Mouse (Mus musculus): ENCODE measurements at regions not wholly inside any gene's neighbourhood (a gene's known extent, or its start where the extent isn't known, plus 50 kb on each side); places are given as distances from the start of the nearest gene placed in this dataset.

- Histone ChIP-seq H3K4me1 (ENCODE audit: control insufficient read depth, low read depth, low read length) (no peaks in the 10 kb centered on the region), H3K9ac (ENCODE audit: low read depth, low read length) (no peak overlapping the region), H3K27ac (ENCODE audit: low read length) (no peak overlapping the region), H3K36me3 (ENCODE audit: control insufficient read depth, insufficient read depth) (no peaks in the 10 kb centered on the region), H3K4me2 (ENCODE audit: low read depth, low read length) (no peak overlapping the region), H3K27me3 (ENCODE audit: control insufficient read depth, insufficient read depth, low read depth, low read length) (no peaks in the 10 kb centered on the region), H3K9me3 (replicated peaks; ENCODE audit: control insufficient read depth, low read length) (no peaks in the 10 kb centered on the region), H3K4me3 (ENCODE audit: low read depth, low read length) (no peak overlapping the region)
- WGBS (ENCODE audit: insufficient replicate concordance): 70% methylated on average over 11 of the region's 11 CpGs
- ATAC-seq (ENCODE audit: low read depth): no peak
Observed at GRCm38 (mm10) chr13:47298010-47298409, 175.6 kb downstream of the Rnf144b start.

- no peak for ATAC-seq (ENCODE audit: low read depth)
- Histone ChIP-seq H3K4me1 (ENCODE audit: control insufficient read depth, low read depth, low read length) (no peaks in the 10 kb centered on the region), H3K27ac (ENCODE audit: low read length) (no peak overlapping the region), H3K4me3 (ENCODE audit: low read depth, low read length) (no peak overlapping the region), H3K36me3 (ENCODE audit: control insufficient read depth, insufficient read depth) (no peaks in the 10 kb centered on the region), H3K27me3 (ENCODE audit: control insufficient read depth, insufficient read depth, low read depth, low read length) (no peaks in the 10 kb centered on the region), H3K4me2 (ENCODE audit: low read depth, low read length) (no peak overlapping the region), H3K9ac (ENCODE audit: low read depth, low read length) (no peak overlapping the region), H3K9me3 (replicated peaks; ENCODE audit: control insufficient read depth, low read length) (no peaks in the 10 kb centered on the region)
- 51% methylated on average over 2 of the region's 2 CpGs for WGBS (ENCODE audit: insufficient replicate concordance)
Observed at GRCm38 (mm10) chr13:47300486-47300885, 178.0 kb downstream of the Rnf144b start.

GRCm38 (mm10) chr13:47301070-47301469 is 178.6 kb downstream of the Rnf144b start:
- H3K4me3 ChIP-seq (ENCODE audit: low read depth, low read length): no peak overlapping the region
- 41% methylated on average over 3 of the region's 3 CpGs for WGBS (ENCODE audit: insufficient replicate concordance)
- H3K9me3 ChIP-seq (replicated peaks; ENCODE audit: control insufficient read depth, low read length): no peaks in the 10 kb centered on the region
- no peak overlapping the region for H3K27ac ChIP-seq (ENCODE audit: low read length)
- H3K36me3 ChIP-seq (ENCODE audit: control insufficient read depth, insufficient read depth): no peaks in the 10 kb centered on the region
- no peak overlapping the region for H3K4me2 ChIP-seq (ENCODE audit: low read depth, low read length)
- H3K9ac ChIP-seq (ENCODE audit: low read depth, low read length): no peak overlapping the region
- no peaks in the 10 kb centered on the region for H3K4me1 ChIP-seq (ENCODE audit: control insufficient read depth, low read depth, low read length)
- no peaks in the 10 kb centered on the region for H3K27me3 ChIP-seq (ENCODE audit: control insufficient read depth, insufficient read depth, low read depth, low read length)
- no peak for ATAC-seq (ENCODE audit: low read depth)

- H3K27ac ChIP-seq (ENCODE audit: low read length): no peak overlapping the region
- H3K4me3 ChIP-seq (ENCODE audit: low read depth, low read length): no peak overlapping the region
- no peaks in the 10 kb centered on the region for H3K36me3 ChIP-seq (ENCODE audit: control insufficient read depth, insufficient read depth)
- no peaks in the 10 kb centered on the region for H3K27me3 ChIP-seq (ENCODE audit: control insufficient read depth, insufficient read depth, low read depth, low read length)
- H3K4me2 ChIP-seq (ENCODE audit: low read depth, low read length): no peak overlapping the region
- no peak for ATAC-seq (ENCODE audit: low read depth)
- H3K9ac ChIP-seq (ENCODE audit: low read depth, low read length): no peak overlapping the region
- WGBS (ENCODE audit: insufficient replicate concordance): 66% methylated on average over 6 of the region's 6 CpGs
- H3K9me3 ChIP-seq (replicated peaks; ENCODE audit: control insufficient read depth, low read length): no peaks in the 10 kb centered on the region
- H3K4me1 ChIP-seq (ENCODE audit: control insufficient read depth, low read depth, low read length): no peaks in the 10 kb centered on the region
Observed at GRCm38 (mm10) chr13:47309492-47309891, 187.0 kb downstream of the Rnf144b start.

- H3K9me3 ChIP-seq (replicated peaks; ENCODE audit: control insufficient read depth, low read length): no peaks in the 10 kb centered on the region
- H3K27me3 ChIP-seq (ENCODE audit: control insufficient read depth, insufficient read depth, low read depth, low read length): no peaks in the 10 kb centered on the region
- H3K4me2 ChIP-seq (ENCODE audit: low read depth, low read length): no peak overlapping the region
- H3K4me1 ChIP-seq (ENCODE audit: control insufficient read depth, low read depth, low read length): no peaks in the 10 kb centered on the region
- H3K4me3 ChIP-seq (ENCODE audit: low read depth, low read length): no peak overlapping the region
- no peak overlapping the region for H3K27ac ChIP-seq (ENCODE audit: low read length)
- ATAC-seq (ENCODE audit: low read depth): no peak
- WGBS (ENCODE audit: insufficient replicate concordance): 52% methylated on average over 7 of the region's 7 CpGs
- no peaks in the 10 kb centered on the region for H3K36me3 ChIP-seq (ENCODE audit: control insufficient read depth, insufficient read depth)
- H3K9ac ChIP-seq (ENCODE audit: low read depth, low read length): no peak overlapping the region
Observed at GRCm38 (mm10) chr13:47310751-47311202, 188.3 kb downstream of the Rnf144b start.

DNA sequence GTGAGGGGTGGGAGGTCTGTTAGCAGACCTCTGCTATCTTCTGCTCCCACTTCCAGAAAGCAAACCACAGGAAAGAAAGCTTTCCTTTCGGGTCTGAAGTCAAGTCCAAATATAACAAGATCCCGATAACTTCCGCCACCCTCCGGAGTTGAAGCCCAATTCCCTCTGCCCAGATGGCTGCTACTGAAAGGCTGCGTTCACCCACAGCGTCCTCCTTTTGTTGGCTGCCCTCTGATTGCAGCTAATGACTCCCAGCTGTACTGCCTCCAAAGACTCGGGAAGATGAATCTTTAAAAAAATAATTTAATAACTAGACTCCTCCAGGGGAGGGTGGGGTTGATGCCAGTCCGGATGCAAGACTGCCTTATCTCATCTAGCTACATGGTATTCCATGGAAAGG is 197.1 kb downstream of the Rnf144b start:
- WGBS (ENCODE audit: insufficient replicate concordance): 33% methylated on average over 8 of the region's 8 CpGs
- Histone ChIP-seq H3K4me2 (ENCODE audit: low read depth, low read length) (no peak overlapping the region), H3K4me1 (ENCODE audit: control insufficient read depth, low read depth, low read length) (no peaks in the 10 kb centered on the region), H3K9ac (ENCODE audit: low read depth, low read length) (no peak overlapping the region), H3K36me3 (ENCODE audit: control insufficient read depth, insufficient read depth) (no peaks in the 10 kb centered on the region), H3K9me3 (replicated peaks; ENCODE audit: control insufficient read depth, low read length) (no peaks in the 10 kb centered on the region), H3K27me3 (ENCODE audit: control insufficient read depth, insufficient read depth, low read depth, low read length) (no peaks in the 10 kb centered on the region), H3K27ac (ENCODE audit: low read length) (no peak overlapping the region), H3K4me3 (ENCODE audit: low read depth, low read length) (no peak overlapping the region)
- ATAC-seq (ENCODE audit: low read depth): no peak

GRCm38 (mm10) chr13:47321876-47322275 is 199.4 kb downstream of the Rnf144b start:
- H3K9me3 ChIP-seq (replicated peaks; ENCODE audit: control insufficient read depth, low read length): no peaks in the 10 kb centered on the region
- H3K27me3 ChIP-seq (ENCODE audit: control insufficient read depth, insufficient read depth, low read depth, low read length): no peaks in the 10 kb centered on the region
- H3K4me2 ChIP-seq (ENCODE audit: low read depth, low read length): no peak overlapping the region
- 56% methylated on average over 1 of the region's 1 CpGs for WGBS (ENCODE audit: insufficient replicate concordance)
- no peaks in the 10 kb centered on the region for H3K4me1 ChIP-seq (ENCODE audit: control insufficient read depth, low read depth, low read length)
- no peak overlapping the region for H3K27ac ChIP-seq (ENCODE audit: low read length)
- H3K36me3 ChIP-seq (ENCODE audit: control insufficient read depth, insufficient read depth): no peaks in the 10 kb centered on the region
- no peak overlapping the region for H3K4me3 ChIP-seq (ENCODE audit: low read depth, low read length)
- ATAC-seq (ENCODE audit: low read depth): no peak
- H3K9ac ChIP-seq (ENCODE audit: low read depth, low read length): no peak overlapping the region

DNA sequence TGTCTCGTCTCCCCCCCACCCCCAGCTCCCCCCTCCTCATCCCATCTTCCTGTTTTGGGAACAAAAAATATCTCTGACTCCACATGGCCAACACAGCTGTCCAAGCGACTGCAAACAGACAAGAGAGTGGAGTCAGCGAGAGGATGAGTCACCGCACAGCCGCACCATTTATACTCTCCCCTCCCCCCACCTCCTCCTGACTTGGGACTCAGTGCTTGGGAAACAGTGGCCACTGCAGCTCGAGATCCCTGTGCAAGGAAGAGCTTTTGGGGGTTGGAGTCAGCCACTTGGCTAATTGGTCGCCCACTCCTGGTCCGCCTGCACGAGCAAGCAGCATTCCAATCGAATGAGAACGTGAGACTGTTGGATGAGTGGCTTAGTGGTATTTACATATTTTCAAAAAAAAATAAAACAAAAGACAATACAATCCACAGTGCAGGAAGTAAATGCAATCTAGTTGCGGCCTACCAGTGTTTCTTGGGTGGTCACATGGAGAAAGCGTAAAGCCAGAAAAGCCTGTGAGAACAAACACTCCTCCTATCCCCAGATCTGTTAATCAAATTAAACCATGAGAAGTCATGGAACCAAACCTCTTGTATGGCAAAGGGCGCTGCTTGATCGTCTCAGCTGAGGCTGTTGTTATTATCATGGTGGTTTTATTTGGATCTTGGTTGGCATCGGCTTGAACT is 213.7 kb downstream of the Rnf144b start:
- H3K27ac ChIP-seq (ENCODE audit: low read length): no peak overlapping the region
- 47% methylated on average over 16 of the region's 16 CpGs for WGBS (ENCODE audit: insufficient replicate concordance)

GRCm38 (mm10) chr13:47336865-47337441 is 214.5 kb downstream of the Rnf144b start:
- ATAC-seq (ENCODE audit: low read depth): no peak
- H3K4me2 ChIP-seq (ENCODE audit: low read depth, low read length): no peak overlapping the region
- H3K27me3 ChIP-seq (ENCODE audit: control insufficient read depth, insufficient read depth, low read depth, low read length): no peaks in the 10 kb centered on the region
- no peaks in the 10 kb centered on the region for H3K4me1 ChIP-seq (ENCODE audit: control insufficient read depth, low read depth, low read length)
- H3K9ac ChIP-seq (ENCODE audit: low read depth, low read length): no peak overlapping the region
- no peaks in the 10 kb centered on the region for H3K9me3 ChIP-seq (replicated peaks; ENCODE audit: control insufficient read depth, low read length)
- 69% methylated on average over 15 of the region's 15 CpGs for WGBS (ENCODE audit: insufficient replicate concordance)
- H3K27ac ChIP-seq (ENCODE audit: low read length): no peak overlapping the region
- H3K4me3 ChIP-seq (ENCODE audit: low read depth, low read length): no peak overlapping the region
- no peaks in the 10 kb centered on the region for H3K36me3 ChIP-seq (ENCODE audit: control insufficient read depth, insufficient read depth)

More for the DNA sequence above, 213.7 kb downstream of the Rnf144b start:
- no peak for ATAC-seq (ENCODE audit: low read depth)
- no peaks in the 10 kb centered on the region for H3K36me3 ChIP-seq (ENCODE audit: control insufficient read depth, insufficient read depth)
- no peak overlapping the region for H3K4me3 ChIP-seq (ENCODE audit: low read depth, low read length)
- no peaks in the 10 kb centered on the region for H3K4me1 ChIP-seq (ENCODE audit: control insufficient read depth, low read depth, low read length)
- no peak overlapping the region for H3K4me2 ChIP-seq (ENCODE audit: low read depth, low read length)
- H3K27me3 ChIP-seq (ENCODE audit: control insufficient read depth, insufficient read depth, low read depth, low read length): no peaks in the 10 kb centered on the region
- H3K9me3 ChIP-seq (replicated peaks; ENCODE audit: control insufficient read depth, low read length): no peaks in the 10 kb centered on the region
- no peak overlapping the region for H3K9ac ChIP-seq (ENCODE audit: low read depth, low read length)

All from liver, embryonic 16.5 days (tissue).